Mouse (Mus musculus): ENCODE data around the gene Wdr3. TPM values are rescaled to one million over a fixed set of nuclear protein-coding genes. Genes with fewer than 3 reads are reported as not detected.
A peak's percentile ranks its signal among the peaks of the same experiment; 100 is the strongest.

Gene Wdr3
- 13.6 and 15.5 TPM in 2 replicates for polyA plus RNA-seq (2012; rRNA removed)

DNA sequence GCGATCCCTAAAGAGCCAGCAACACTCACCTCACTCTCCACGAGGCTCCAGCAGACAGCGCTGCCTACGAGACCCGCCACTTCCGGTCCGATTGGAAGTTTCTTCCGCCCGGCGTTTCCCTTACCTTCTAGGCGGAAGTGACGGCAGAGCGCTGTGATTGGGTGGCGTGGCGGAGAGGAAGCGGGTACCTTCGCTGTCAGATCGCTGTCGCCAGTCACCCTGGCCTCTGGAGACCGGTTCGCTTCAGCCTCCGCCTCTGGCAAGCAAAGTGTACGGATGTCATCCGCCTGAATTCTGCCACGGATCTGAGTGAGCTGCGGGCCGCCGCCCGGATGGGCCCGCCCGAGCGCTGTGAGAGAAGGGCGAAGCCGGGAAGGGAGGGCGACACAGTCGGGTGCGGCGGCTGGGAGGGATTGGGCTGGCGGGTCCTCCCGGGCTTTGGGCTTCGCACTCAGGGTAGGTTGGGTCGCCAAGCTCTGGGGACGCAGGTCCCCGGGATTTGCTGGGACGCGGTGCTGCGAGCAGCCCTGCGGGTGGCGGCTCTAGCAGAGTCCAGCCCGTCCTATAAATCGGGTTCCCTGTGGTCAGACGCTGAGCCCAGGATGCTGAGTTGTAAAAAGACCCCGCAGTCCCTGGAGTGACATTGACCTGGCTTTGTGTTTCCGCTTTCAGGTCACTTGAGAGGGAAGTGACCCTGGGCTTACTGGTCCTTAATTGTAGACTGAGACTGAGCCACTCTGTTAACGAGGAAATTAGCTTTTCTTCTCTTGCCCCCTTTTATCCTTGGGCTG, at the start of gene Wdr3, which contains the start of gene Gdap2:
Gene Wdr3, minus strand, starts transcription at position 93 of the 791 bp plus-strand sequence.
Gene Gdap2, plus strand, starts transcription at position 67 of the 791 bp plus-strand sequence.
- TF ChIP-seq POLR2A (IDR thresholded peaks at IDR 0.05; ENCODE audit: borderline replicate concordance, extremely low read depth, low read depth, low read length) (peak; percentile 98), CTCF (IDR thresholded peaks at IDR 0.05; ENCODE audit: insufficient read depth, low read length) (no peak)
- Histone ChIP-seq H3K4me3 (replicated peaks; ENCODE audit: extremely low read depth, low read depth, low read length) (peak within 1 kb of the TSS; percentile 79), H3K4me1 (ENCODE audit: control insufficient read depth, insufficient read depth, low read length) (peaks cover 3% of the 10 kb centered on the region)
- DNase-seq: peak; percentile 94
- under 1% methylated on average over 55 of the region's 55 CpGs for WGBS

DNA sequence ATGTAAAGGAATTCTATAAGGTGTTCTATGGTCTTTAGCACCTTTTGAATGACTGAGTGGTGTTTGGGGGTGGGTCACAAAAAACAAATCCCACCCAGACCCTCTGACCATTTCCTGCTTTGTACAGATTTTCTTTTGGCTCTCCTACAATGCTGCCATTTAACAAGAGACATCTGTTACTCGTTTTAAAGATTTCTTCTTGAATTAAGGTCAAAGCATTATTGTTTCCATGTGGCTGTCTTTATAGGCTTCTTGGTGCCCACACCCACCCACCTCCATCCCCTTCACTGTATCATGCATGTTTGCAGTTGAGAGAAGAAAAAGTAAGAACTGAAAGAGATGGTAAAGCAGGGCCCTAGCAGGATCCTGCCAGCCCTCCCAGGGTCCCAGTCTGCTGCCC, 44.8 kb upstream of the Wdr3 start:
- Histone ChIP-seq H3K4me3 (replicated peaks; ENCODE audit: extremely low read depth, low read depth, low read length) (no peak overlapping the region), H3K4me1 (ENCODE audit: control insufficient read depth, insufficient read depth, low read length) (no peaks in the 10 kb centered on the region)
- DNase-seq: no peak
- TF ChIP-seq POLR2A (IDR thresholded peaks at IDR 0.05; ENCODE audit: borderline replicate concordance, extremely low read depth, low read depth, low read length) (no peak), CTCF (IDR thresholded peaks at IDR 0.05; ENCODE audit: insufficient read depth, low read length) (no peak)
- 68% methylated on average over 1 of the region's 1 CpGs for WGBS

DNA sequence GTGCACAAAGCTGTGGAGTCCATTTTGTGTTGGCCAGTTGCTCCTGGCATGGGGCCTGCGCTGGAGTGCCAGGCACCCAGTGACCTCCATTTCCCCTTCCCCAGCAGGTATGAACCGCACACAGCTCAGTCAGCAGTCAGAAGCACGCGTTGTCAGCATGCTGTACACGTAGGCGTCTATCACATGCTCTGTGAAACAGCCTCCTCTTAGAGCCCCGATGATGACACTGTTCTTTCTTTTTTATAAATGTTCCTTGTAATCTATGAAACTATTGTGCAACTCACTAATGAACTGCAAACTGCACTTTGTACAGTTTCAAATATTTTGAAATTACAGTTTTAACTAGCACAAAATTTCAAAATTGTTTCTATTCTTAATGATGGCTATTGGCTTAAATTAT, 39.3 kb upstream of the Wdr3 start:
- no peak for DNase-seq
- Histone ChIP-seq H3K4me3 (replicated peaks; ENCODE audit: extremely low read depth, low read depth, low read length) (no peak overlapping the region), H3K4me1 (ENCODE audit: control insufficient read depth, insufficient read depth, low read length) (no peaks in the 10 kb centered on the region)
- TF ChIP-seq CTCF (IDR thresholded peaks at IDR 0.05; ENCODE audit: insufficient read depth, low read length) (no peak), POLR2A (IDR thresholded peaks at IDR 0.05; ENCODE audit: borderline replicate concordance, extremely low read depth, low read depth, low read length) (no peak)
- 78% methylated on average over 7 of the region's 7 CpGs for WGBS

DNA sequence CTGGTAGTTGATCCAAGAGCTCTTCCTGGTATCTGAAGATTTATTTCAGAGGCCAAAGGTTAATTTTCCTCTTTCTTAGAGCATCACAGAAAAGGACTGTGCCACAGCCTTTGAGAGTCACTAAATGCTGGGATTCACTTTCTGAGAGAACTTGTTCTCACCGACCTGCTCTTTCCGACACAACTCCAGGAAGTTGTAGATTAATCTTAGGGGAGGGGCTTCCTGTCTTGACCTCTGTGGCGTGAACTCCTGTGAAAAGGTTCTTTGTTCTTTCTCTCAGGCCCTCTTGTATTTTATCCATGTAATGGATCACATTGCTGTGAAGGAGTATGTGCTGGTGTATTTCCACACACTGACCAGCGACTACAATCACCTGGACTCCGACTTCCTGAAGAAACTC, 32.0 kb upstream of the Wdr3 start:
- DNase-seq: no peak

DNA sequence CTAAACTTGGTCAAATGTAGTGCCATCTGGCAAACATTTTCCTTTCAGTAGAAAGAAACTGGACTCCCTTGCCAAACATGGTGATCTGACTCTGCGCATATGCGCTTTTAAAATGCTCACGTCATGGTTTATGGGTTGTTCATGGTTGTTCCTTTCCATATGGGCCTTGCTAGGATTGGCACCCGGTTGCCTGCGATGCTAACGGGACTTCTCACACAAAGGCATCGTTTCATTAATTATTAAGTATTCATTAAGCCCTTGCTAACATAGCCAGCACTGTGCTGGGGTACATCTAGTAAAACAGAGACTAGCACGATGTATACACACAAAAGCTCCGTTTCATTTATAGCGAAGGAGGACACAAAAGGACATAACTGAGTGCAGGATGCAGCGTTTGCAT, 27.7 kb upstream of the Wdr3 start:
- Histone ChIP-seq H3K4me3 (replicated peaks; ENCODE audit: extremely low read depth, low read depth, low read length) (no peak overlapping the region), H3K4me1 (ENCODE audit: control insufficient read depth, insufficient read depth, low read length) (no peaks in the 10 kb centered on the region)
- 89% methylated on average over 11 of the region's 11 CpGs for WGBS
- DNase-seq: no peak
- TF ChIP-seq CTCF (IDR thresholded peaks at IDR 0.05; ENCODE audit: insufficient read depth, low read length): no peak

More for the DNA sequence above, 32.0 kb upstream of the Wdr3 start:
- Histone ChIP-seq H3K4me3 (replicated peaks; ENCODE audit: extremely low read depth, low read depth, low read length) (no peak overlapping the region), H3K4me1 (ENCODE audit: control insufficient read depth, insufficient read depth, low read length) (no peaks in the 10 kb centered on the region)
- 36% methylated on average over 5 of the region's 5 CpGs for WGBS
- TF ChIP-seq POLR2A (IDR thresholded peaks at IDR 0.05; ENCODE audit: borderline replicate concordance, extremely low read depth, low read depth, low read length): no peak
- no peak for TF ChIP-seq CTCF (IDR thresholded peaks at IDR 0.05; ENCODE audit: insufficient read depth, low read length)

DNA sequence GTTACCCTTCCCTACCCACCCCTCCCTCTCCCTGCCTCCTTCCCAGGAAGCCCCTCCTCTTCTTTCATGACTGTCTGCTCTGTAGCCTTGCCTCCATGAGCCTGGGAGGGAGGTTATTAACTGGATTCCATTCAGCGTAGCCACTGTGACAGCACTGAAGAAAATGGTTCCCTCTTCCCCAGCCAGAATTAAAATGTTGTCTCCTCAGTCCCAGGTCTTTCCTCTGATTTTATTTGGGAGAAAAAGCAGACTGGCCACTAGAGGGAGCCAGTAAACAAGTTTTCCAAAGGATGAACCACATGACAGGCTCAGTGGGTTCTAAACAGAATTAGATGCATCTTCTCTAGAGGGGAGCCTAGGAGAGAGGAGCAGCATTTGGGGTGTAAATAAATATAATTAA, 27.2 kb upstream of the Wdr3 start:
- peak; percentile 11 for DNase-seq
- H3K4me3 ChIP-seq (replicated peaks; ENCODE audit: extremely low read depth, low read depth, low read length): no peak overlapping the region
- WGBS: 32% methylated on average over 1 of the region's 1 CpGs
- H3K4me1 ChIP-seq (ENCODE audit: control insufficient read depth, insufficient read depth, low read length): no peaks in the 10 kb centered on the region
- TF ChIP-seq POLR2A (IDR thresholded peaks at IDR 0.05; ENCODE audit: borderline replicate concordance, extremely low read depth, low read depth, low read length): no peak
- no peak for TF ChIP-seq CTCF (IDR thresholded peaks at IDR 0.05; ENCODE audit: insufficient read depth, low read length)

DNA sequence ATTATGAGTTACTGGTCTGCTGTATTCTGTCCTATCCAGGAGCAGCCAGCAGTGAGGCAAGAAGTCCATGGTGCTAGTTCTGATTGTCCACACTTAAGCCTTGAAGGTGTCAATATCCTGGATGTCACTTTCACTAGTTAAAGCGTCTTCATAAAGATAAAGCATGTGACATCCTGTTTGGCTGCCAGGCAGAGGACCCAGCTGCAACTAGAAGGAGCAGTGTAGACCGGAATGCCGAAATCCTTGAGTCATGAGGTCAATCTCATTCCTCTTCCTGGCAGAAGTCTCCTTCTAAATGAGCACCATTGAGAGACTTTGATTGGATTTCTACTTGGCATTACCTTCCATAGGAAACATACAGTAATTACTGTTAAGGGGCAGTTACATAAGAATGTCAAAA, 18.3 kb upstream of the Wdr3 start:
- no peak overlapping the region for H3K4me3 ChIP-seq (replicated peaks; ENCODE audit: extremely low read depth, low read depth, low read length)
- H3K4me1 ChIP-seq (ENCODE audit: control insufficient read depth, insufficient read depth, low read length): no peaks in the 10 kb centered on the region
- DNase-seq: no peak
- TF ChIP-seq CTCF (IDR thresholded peaks at IDR 0.05; ENCODE audit: insufficient read depth, low read length): no peak
- no peak for TF ChIP-seq POLR2A (IDR thresholded peaks at IDR 0.05; ENCODE audit: borderline replicate concordance, extremely low read depth, low read depth, low read length)
- WGBS: 40% methylated on average over 3 of the region's 3 CpGs

DNA sequence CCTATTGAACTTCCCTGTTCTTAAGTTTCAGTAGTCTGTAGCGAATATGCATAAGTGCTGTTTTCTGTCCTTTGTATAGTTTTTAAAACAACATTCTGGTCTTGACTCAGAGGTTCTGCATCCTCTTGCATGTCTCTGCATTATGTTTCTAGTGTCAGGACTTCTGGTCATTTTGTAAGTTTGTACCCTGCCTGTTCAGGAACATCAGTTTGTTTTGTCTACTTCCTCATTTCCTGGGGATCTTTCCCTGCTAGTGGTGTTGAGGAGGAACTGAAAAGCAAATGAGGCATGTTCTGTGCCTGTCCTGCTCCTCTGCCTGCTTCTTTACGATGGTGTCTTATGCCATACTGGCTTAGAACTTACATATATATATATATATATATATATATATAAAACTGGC, 13.8 kb upstream of the Wdr3 start:
- Histone ChIP-seq H3K4me3 (replicated peaks; ENCODE audit: extremely low read depth, low read depth, low read length) (no peak overlapping the region), H3K4me1 (ENCODE audit: control insufficient read depth, insufficient read depth, low read length) (no peaks in the 10 kb centered on the region)
- DNase-seq: no peak
- WGBS: 84% methylated on average over 2 of the region's 2 CpGs
- TF ChIP-seq CTCF (IDR thresholded peaks at IDR 0.05; ENCODE audit: insufficient read depth, low read length): no peak
- TF ChIP-seq POLR2A (IDR thresholded peaks at IDR 0.05; ENCODE audit: borderline replicate concordance, extremely low read depth, low read depth, low read length): no peak

DNA sequence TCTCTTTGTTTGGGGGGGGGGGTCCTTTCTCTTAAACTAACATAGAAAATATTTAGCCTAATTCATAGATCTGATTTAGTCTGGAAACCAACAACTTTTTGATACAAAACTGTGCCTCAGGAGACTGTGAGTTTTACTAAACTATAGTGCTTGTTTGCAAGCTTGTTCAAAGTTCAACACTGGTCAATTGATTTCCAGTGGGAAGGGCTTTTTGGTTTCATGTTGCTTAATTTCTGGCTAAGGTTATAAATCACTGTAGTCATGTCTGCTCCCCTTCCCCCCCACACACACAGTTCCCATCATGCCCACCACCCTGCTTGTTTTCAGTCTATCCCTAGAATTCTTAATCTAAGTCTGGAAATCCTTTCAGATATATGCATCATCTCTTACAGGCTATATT, 2.8 kb upstream of the Wdr3 start:
- H3K4me1 ChIP-seq (ENCODE audit: control insufficient read depth, insufficient read depth, low read length): peaks cover 3% of the 10 kb centered on the region
- DNase-seq: no peak
- no peak overlapping the region for H3K4me3 ChIP-seq (replicated peaks; ENCODE audit: extremely low read depth, low read depth, low read length)
- no peak for TF ChIP-seq CTCF (IDR thresholded peaks at IDR 0.05; ENCODE audit: insufficient read depth, low read length)
- no peak for TF ChIP-seq POLR2A (IDR thresholded peaks at IDR 0.05; ENCODE audit: borderline replicate concordance, extremely low read depth, low read depth, low read length)

DNA sequence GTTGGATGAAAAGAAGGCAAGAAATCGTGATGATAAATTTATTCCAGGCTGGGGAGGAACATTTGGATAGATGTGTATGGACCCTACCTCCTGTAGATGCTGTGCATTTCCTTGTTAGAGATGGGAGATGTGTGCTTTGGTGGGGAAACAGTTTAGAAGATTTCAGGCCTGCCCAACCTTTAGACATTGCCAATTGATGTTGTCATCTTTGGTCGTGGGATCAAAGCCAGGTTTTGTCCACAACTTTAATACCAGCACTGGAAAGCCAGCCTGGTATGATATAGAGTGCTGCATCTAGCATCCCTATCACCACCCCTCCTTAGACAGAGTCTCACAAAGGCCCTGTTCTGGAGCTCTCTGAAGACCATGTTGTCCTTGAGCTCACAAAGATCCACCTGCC, 1.3 kb upstream of the Wdr3 start:
- 77% methylated on average over 2 of the region's 2 CpGs for WGBS
- no peak for DNase-seq
- TF ChIP-seq POLR2A (IDR thresholded peaks at IDR 0.05; ENCODE audit: borderline replicate concordance, extremely low read depth, low read depth, low read length) (no peak), CTCF (IDR thresholded peaks at IDR 0.05; ENCODE audit: insufficient read depth, low read length) (no peak)

More for the DNA sequence above, 1.3 kb upstream of the Wdr3 start:
- H3K4me3 ChIP-seq (replicated peaks; ENCODE audit: extremely low read depth, low read depth, low read length): no peak overlapping the region
- peaks cover 3% of the 10 kb centered on the region for H3K4me1 ChIP-seq (ENCODE audit: control insufficient read depth, insufficient read depth, low read length)

All from lung, adult 2 months (tissue).